Mouse (Mus musculus) heart, embryonic 16.5 days (tissue): ENCODE results near the gene Cmip. TPM values are rescaled to one million over a fixed set of nuclear protein-coding genes. Genes with fewer than 3 reads are reported as not detected.

ENCODE experiments used
- ATAC-seq: fragments of 200-750 bp; cut with Nextera tagmentation; replicated peaks from 2 replicates; pipeline ENCODE4 v1.8.0; 2017; ENCODE audit warnings: moderate number of reproducible peaks; ENCODE audit not compliant: insufficient read depth, low FRiP score; ENCODE audit errors: extremely low read depth
- H3K27ac ChIP-seq: fragments of 300-500 bp; sonication (generic); 2 replicates; pipeline ENCODE4 v1.5.1; 2014; ENCODE audit warnings: mild to moderate bottlenecking, low read length, control low read depth, moderate library complexity
- H3K27me3 ChIP-seq: fragments of 300-500 bp; sonication (generic); 2 replicates; pipeline ENCODE4 v1.6.1; 2014; ENCODE audit warnings: low read length, mixed read lengths; ENCODE audit not compliant: control insufficient read depth, insufficient read depth
- H3K36me3 ChIP-seq: fragments of 300-500 bp; sonication (generic); 2 replicates; pipeline ENCODE4 v1.6.1; 2014; ENCODE audit not compliant: control insufficient read depth, insufficient read depth
- H3K4me1 ChIP-seq: fragments of 300-500 bp; sonication (generic); 2 replicates; pipeline ENCODE4 v1.6.1; 2014; ENCODE audit warnings: low read length, mixed read lengths; ENCODE audit not compliant: control insufficient read depth, insufficient read depth
- H3K4me2 ChIP-seq: fragments of 300-500 bp; sonication (generic); 2 replicates; pipeline ENCODE4 v1.6.1; 2014; ENCODE audit warnings: low read depth, mild to moderate bottlenecking, control low read depth, low read length
- H3K4me3 ChIP-seq: fragments of 300-500 bp; sonication (generic); 2 replicates; pipeline ENCODE4 v1.5.1; 2014; ENCODE audit warnings: mild to moderate bottlenecking, control low read depth, low read length
- H3K9ac ChIP-seq: fragments of 300-500 bp; sonication (generic); 2 replicates; pipeline ENCODE4 v1.6.1; 2014; ENCODE audit warnings: low read length, control low read depth
- H3K9me3 ChIP-seq: fragments of 300-500 bp; sonication (generic); replicated peaks from 2 replicates; pipeline ENCODE4 v1.6.1; 2016; ENCODE audit warnings: low read length; ENCODE audit not compliant: control insufficient read depth
- WGBS: fragments of 180-500 bp; shearing (Covaris S2); extraction: QIAGEN DNeasy Blood & Tissue Kit; methylation state at CpG from one replicate; pipeline ENCODE4 v1.1.7; 2014; 5-methylcytosine and 5-hydroxymethylcytosine counted together
- polyA plus RNA-seq: library from polyadenylated mRNA; unstranded; fragments of >200 nt; fragmentation: Nextera tagmentation; extraction: Ambion mirVana; gene quantifications from 2 replicates; pipeline ENCODE4 v1.2.1, GENCODE M21; 2015

Cmip gene
- polyA plus RNA-seq, 1 experiment from 2014 or later: 7.0 TPM

DNA sequence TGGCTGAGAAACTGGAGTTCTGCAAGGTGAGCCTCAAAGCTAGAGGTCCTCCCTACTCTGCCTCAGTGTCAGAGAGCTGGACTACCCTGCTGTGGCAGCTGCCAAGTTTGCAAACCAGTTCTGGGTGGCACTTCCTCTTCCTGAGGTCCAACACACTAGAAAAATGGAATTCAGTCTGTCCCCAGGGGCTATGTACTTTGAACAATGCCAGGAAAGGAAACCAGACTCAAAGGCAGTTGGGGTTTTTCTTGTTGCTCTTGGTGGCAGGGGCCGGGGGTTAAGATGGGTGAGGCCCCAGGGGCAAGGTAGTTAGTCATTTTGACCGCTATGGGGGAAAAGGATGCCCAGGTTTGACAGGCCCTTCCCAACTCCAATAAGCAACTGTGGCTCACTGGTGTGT, 238.0 kb downstream of the Cmip start:
- Histone ChIP-seq H3K27me3 (0 out of 2 replicates have a peak, but pooled peaks cover 4% of the 10 kb centered on the region), H3K27ac (no peak overlapping the region), H3K36me3 (no peaks in the 10 kb centered on the region), H3K4me3 (no peak overlapping the region), H3K9me3 (no peaks in the 10 kb centered on the region), H3K9ac (no peak overlapping the region), H3K4me1 (peaks cover 3% of the 10 kb centered on the region; the same call in 1 of the 2 replicates), H3K4me2 (no peak overlapping the region)
- ATAC-seq: no peak
- 68% methylated on average over 2 of the region's 2 CpGs for WGBS

GRCm38 (mm10) chr8:117498179-117498914, 241.5 kb downstream of the Cmip start, which contains the start of gene Plcg2:
Plcg2 (plus strand) TSS chr8:117498291.
- ATAC-seq: peak; percentile 74
- no peaks in the 10 kb centered on the region for H3K9me3 ChIP-seq
- peak within 1 kb of the TSS; percentile 66 for H3K4me3 ChIP-seq
- H3K4me2 ChIP-seq: peak within 1 kb of the TSS; percentile 89
- no peaks in the 10 kb centered on the region for H3K36me3 ChIP-seq
- 0 out of 2 replicates have a peak, but pooled peaks cover 4% of the 10 kb centered on the region for H3K27me3 ChIP-seq
- peak within 1 kb of the TSS; percentile 84 for H3K9ac ChIP-seq
- H3K4me1 ChIP-seq: peaks cover 7% of the 10 kb centered on the region; the same call in 1 of the 2 replicates
- under 1% methylated on average over 62 of the region's 62 CpGs for WGBS
- H3K27ac ChIP-seq: no peak within 1 kb of the TSS

DNA sequence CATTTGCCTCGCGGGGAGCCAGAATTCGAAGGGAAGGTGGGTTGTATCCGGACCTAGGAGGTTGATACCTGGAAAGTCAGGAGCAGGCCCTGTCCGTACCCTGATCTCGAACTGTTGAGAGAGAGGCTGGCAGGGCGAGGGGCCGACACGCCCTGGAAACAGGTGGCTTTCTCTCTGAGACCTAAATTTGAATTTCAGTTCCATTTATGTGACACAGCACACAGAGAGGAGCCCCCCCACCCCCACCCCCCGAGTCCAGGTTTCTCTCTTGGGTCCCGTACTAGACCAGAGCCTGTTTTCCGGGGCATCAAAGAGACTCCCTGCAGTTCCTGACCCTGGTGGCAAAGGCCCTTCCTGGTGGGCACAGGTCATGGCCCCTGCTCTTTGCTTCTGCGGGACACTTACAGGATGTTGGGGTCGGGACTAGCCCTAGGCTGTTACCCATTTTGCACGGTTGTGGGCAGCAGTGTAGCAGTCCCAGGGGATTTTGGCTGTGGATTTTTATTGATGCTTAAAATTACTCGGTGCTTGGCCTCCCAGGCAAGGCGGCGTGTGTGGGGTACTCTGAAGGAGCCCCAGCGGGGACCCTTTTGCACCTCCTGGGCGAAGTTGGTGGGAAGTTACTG, 242.2 kb downstream of the Cmip start:
- Histone ChIP-seq H3K36me3 (no peaks in the 10 kb centered on the region), H3K27ac (no peak overlapping the region), H3K4me3 (peak overlapping the region; percentile 66), H3K27me3 (0 out of 2 replicates have a peak, but pooled peaks cover 4% of the 10 kb centered on the region), H3K4me1 (peaks cover 7% of the 10 kb centered on the region; the same call in 1 of the 2 replicates), H3K9me3 (no peaks in the 10 kb centered on the region), H3K9ac (peak overlapping the region; percentile 84), H3K4me2 (peak overlapping the region; percentile 89)
- 21% methylated on average over 20 of the region's 20 CpGs for WGBS
- ATAC-seq: no peak

GRCm38 (mm10) chr8:117500232-117500823, 243.5 kb downstream of the Cmip start:
- Histone ChIP-seq H3K9me3 (no peaks in the 10 kb centered on the region), H3K9ac (no peak overlapping the region), H3K4me2 (no peak overlapping the region), H3K27ac (no peak overlapping the region), H3K4me3 (no peak overlapping the region), H3K36me3 (no peaks in the 10 kb centered on the region), H3K27me3 (0 out of 2 replicates have a peak, but pooled peaks cover 4% of the 10 kb centered on the region), H3K4me1 (peaks cover 7% of the 10 kb centered on the region; the same call in 1 of the 2 replicates)
- 70% methylated on average over 5 of the region's 5 CpGs for WGBS
- no peak for ATAC-seq

GRCm38 (mm10) chr8:117501323-117501722, 244.5 kb downstream of the Cmip start:
- no peak overlapping the region for H3K27ac ChIP-seq
- no peak overlapping the region for H3K4me3 ChIP-seq
- H3K9ac ChIP-seq: no peak overlapping the region
- H3K36me3 ChIP-seq: no peaks in the 10 kb centered on the region
- no peak overlapping the region for H3K4me2 ChIP-seq
- 53% methylated on average over 6 of the region's 6 CpGs for WGBS
- 0 out of 2 replicates have a peak, but pooled peaks cover 4% of the 10 kb centered on the region for H3K27me3 ChIP-seq
- H3K9me3 ChIP-seq: no peaks in the 10 kb centered on the region
- peak; percentile 19; the same call in 1 of the 2 replicates for ATAC-seq
- H3K4me1 ChIP-seq: peaks cover 7% of the 10 kb centered on the region; the same call in 1 of the 2 replicates

- Histone ChIP-seq H3K4me1 (peaks cover 4% of the 10 kb centered on the region; the same call in 1 of the 2 replicates), H3K27me3 (no peaks in the 10 kb centered on the region), H3K9me3 (no peaks in the 10 kb centered on the region), H3K27ac (no peak overlapping the region), H3K4me3 (no peak overlapping the region), H3K4me2 (no peak overlapping the region), H3K9ac (no peak overlapping the region), H3K36me3 (no peaks in the 10 kb centered on the region)
- WGBS: 71% methylated on average over 13 of the region's 13 CpGs
- ATAC-seq: no peak
These were observed 246.7 kb downstream of the Cmip start for GRCm38 (mm10) chr8:117503405-117504069.

- Histone ChIP-seq H3K9ac (no peak overlapping the region), H3K4me3 (no peak overlapping the region), H3K4me2 (no peak overlapping the region), H3K27ac (no peak overlapping the region), H3K9me3 (peaks cover 6% of the 10 kb centered on the region; the same call in 1 of the 2 replicates), H3K36me3 (no peaks in the 10 kb centered on the region), H3K4me1 (no peaks in the 10 kb centered on the region), H3K27me3 (no peaks in the 10 kb centered on the region)
- ATAC-seq: no peak
- 77% methylated on average over 8 of the region's 8 CpGs for WGBS
These were observed 250.8 kb downstream of the Cmip start for GRCm38 (mm10) chr8:117507703-117508102.
